Mouse (Mus musculus): ENCODE results near the gene Pced1a. TPM values are rescaled to one million over a fixed set of nuclear protein-coding genes. Genes with fewer than 3 reads are reported as not detected.
"Not testable (repeated sequence)": the region's sequence is repeated elsewhere in the genome, so short reads cannot be mapped to it uniquely, and the experiment has no call there.

Gene Pced1a
- total RNA-seq, 2 experiments from 2014 or later: 22.4 to 25.4 TPM

GRCm38 (mm10) chr2:130395696-130396095 lies 28.8 kb downstream of the Pced1a start:
- DNase-seq (ENCODE audit: extremely low spot score in 1 of 2, low spot score in 1 of 2): no peak

- DNase-seq (ENCODE audit: extremely low spot score in 1 of 2, low spot score in 1 of 2): no peak
Measured at GRCm38 (mm10) chr2:130392836-130393235, 31.7 kb downstream of the Pced1a start.

GRCm38 (mm10) chr2:130390993-130391625 lies 33.4 kb downstream of the Pced1a start:
- DNase-seq (ENCODE audit: extremely low spot score in 1 of 2, low spot score in 1 of 2): no peak

GRCm38 (mm10) chr2:130388796-130389195 lies 35.7 kb downstream of the Pced1a start:
- no peak for DNase-seq (ENCODE audit: extremely low spot score in 1 of 2, low spot score in 1 of 2)

GRCm38 (mm10) chr2:130386212-130386611 lies 38.3 kb downstream of the Pced1a start:
- no peak for DNase-seq (ENCODE audit: extremely low spot score in 1 of 2, low spot score in 1 of 2)

- no peak for DNase-seq (ENCODE audit: extremely low spot score in 1 of 2, low spot score in 1 of 2)
Measured at GRCm38 (mm10) chr2:130383895-130384294, 40.6 kb downstream of the Pced1a start.

GRCm38 (mm10) chr2:130383205-130383604 lies 41.3 kb downstream of the Pced1a start:
- no peak for DNase-seq (ENCODE audit: extremely low spot score in 1 of 2, low spot score in 1 of 2)

- no peak for DNase-seq (ENCODE audit: extremely low spot score in 1 of 2, low spot score in 1 of 2)
Measured at GRCm38 (mm10) chr2:130374951-130375350, 49.5 kb downstream of the Pced1a start.

- not testable (repeated sequence) for DNase-seq (ENCODE audit: extremely low spot score in 1 of 2, low spot score in 1 of 2)
Measured at GRCm38 (mm10) chr2:130373026-130373425, 51.5 kb downstream of the Pced1a start.

- no peak for DNase-seq (ENCODE audit: extremely low spot score in 1 of 2, low spot score in 1 of 2)
Measured at GRCm38 (mm10) chr2:130367386-130367785, 57.1 kb downstream of the Pced1a start.

Other genes starting within 250 kb of the Pced1a start
- gene Snrpb, start 245.3 kb downstream of the Pced1a start, total RNA-seq (2021): 100 to 1,000 TPM; 101 to 123 TPM
- under 1 TPM in 1 of 2 experiments, not detected in 1; 0.12 TPM for gene Tmc2, start 229.5 kb downstream of the Pced1a start, total RNA-seq (2021)
- gene Nop56, start 150.3 kb downstream of the Pced1a start, total RNA-seq (2021): 100 to 1,000 TPM; 129 to 165 TPM
- gene Idh3b, start 140.2 kb downstream of the Pced1a start, total RNA-seq (2021): 100 to 1,000 TPM; 320 to 329 TPM
- 10 to 100 TPM in 1 of 2 experiments, 1 to 10 TPM in 1; 9.3 to 13.6 TPM for gene Ebf4, start 129.5 kb downstream of the Pced1a start, total RNA-seq (2021)
- gene Cpxm1, start 27.1 kb downstream of the Pced1a start, total RNA-seq (2021): 1 to 10 TPM; 6.3 to 6.8 TPM
- gene Gm28372, start 19.5 kb downstream of the Pced1a start, total RNA-seq (2021): not detected
- not detected for gene 1700020A23Rik, start 19.4 kb downstream of the Pced1a start, total RNA-seq (2021)
- gene Tmem239, start 18.2 kb downstream of the Pced1a start, total RNA-seq (2021): not detected
- 10 to 100 TPM; 91.6 to 95.2 TPM for gene Vps16, start 362 bp downstream of the Pced1a start, total RNA-seq (2021)
- 100 to 1,000 TPM; 322 to 337 TPM for gene Ptpra, start 25.6 kb upstream of the Pced1a start, total RNA-seq (2021)
- gene Mrps26, start 139.0 kb upstream of the Pced1a start, total RNA-seq (2021): 10 to 100 TPM; 89.4 to 97.0 TPM
- gene Oxt, start 151.5 kb upstream of the Pced1a start, total RNA-seq (2021): not detected
- 1 to 10 TPM; 1.5 to 2.1 TPM for gene Avp, start 157.9 kb upstream of the Pced1a start, total RNA-seq (2021)
- 1 to 10 TPM; 7.9 to 9.1 TPM for gene Fastkd5, start 205.3 kb upstream of the Pced1a start, total RNA-seq (2021)
- gene Ubox5, start 205.3 kb upstream of the Pced1a start, total RNA-seq (2021): 1 to 10 TPM; 9.2 to 9.7 TPM
- 100 to 1,000 TPM; 159 to 163 TPM for gene Lzts3, start 218.1 kb upstream of the Pced1a start, total RNA-seq (2021)
- 10 to 100 TPM; 84.1 to 88.1 TPM for gene Ddrgk1, start 240.0 kb upstream of the Pced1a start, total RNA-seq (2021)
- gene Itpa, start 242.9 kb upstream of the Pced1a start, total RNA-seq (2021): 10 to 100 TPM; 34.8 to 41.4 TPM